Mouse (Mus musculus): ENCODE data around the gene Tmem151b. TPM values are rescaled to one million over a fixed set of nuclear protein-coding genes. Genes with fewer than 3 reads are reported as not detected.

Gene Tmem151b
- polyA plus RNA-seq, 1 experiment from 2014 or later = 0.47 TPM

GRCm38 (mm10) chr17:45594881-45595735, 45.6 kb upstream of the Tmem151b start:
- H3K36me3 ChIP-seq (ENCODE audit: control insufficient read depth, insufficient read depth, low read length) = peaks cover 2% of the 10 kb centered on the region; the same call in 1 of the 2 replicates
- no peaks in the 10 kb centered on the region for H3K9me3 ChIP-seq (ENCODE audit: control insufficient read depth, low read length)
- H3K9ac ChIP-seq (ENCODE audit: low read length) = peak overlapping the region; percentile 82
- peak overlapping the region; percentile 99 for H3K4me2 ChIP-seq (ENCODE audit: low read length)
- ATAC-seq (ENCODE audit: insufficient number of reproducible peaks, insufficient read depth, low FRiP score, low read depth) = peak; percentile 68
- H3K27ac ChIP-seq (replicated peaks in 1 of 2; ENCODE audit: control insufficient read depth in 1 of 2, insufficient read depth in 1 of 2, low read depth in 2 of 2, low read length in 2 of 2) = peak overlapping the region; percentile 3 to 69; a peak in 2 of 4 replicates
- H3K27me3 ChIP-seq (ENCODE audit: control insufficient read depth, insufficient read depth, low read length) = no peaks in the 10 kb centered on the region
- 1% methylated on average over 57 of the region's 58 CpGs for WGBS
- H3K4me1 ChIP-seq (ENCODE audit: control insufficient read depth in 2 of 2, insufficient read depth in 2 of 2, low read length in 2 of 2) = peaks cover 48 to 65% of the 10 kb centered on the region in 2 experiments
- H3K4me3 ChIP-seq (ENCODE audit: control insufficient read depth in 1 of 2, insufficient read depth in 1 of 2, low read depth in 1 of 2, low read length in 2 of 2) = peak overlapping the region; percentile 68

- no peak overlapping the region for H3K27ac ChIP-seq (replicated peaks in 1 of 2; ENCODE audit: control insufficient read depth in 1 of 2, insufficient read depth in 1 of 2, low read depth in 2 of 2, low read length in 2 of 2)
These were observed 44.7 kb upstream of the Tmem151b start for GRCm38 (mm10) chr17:45594195-45594594.

GRCm38 (mm10) chr17:45593479-45593878, 44.0 kb upstream of the Tmem151b start:
- Histone ChIP-seq H3K27me3 (ENCODE audit: control insufficient read depth, insufficient read depth, low read length) (no peaks in the 10 kb centered on the region), H3K27ac (replicated peaks in 1 of 2; ENCODE audit: control insufficient read depth in 1 of 2, insufficient read depth in 1 of 2, low read depth in 2 of 2, low read length in 2 of 2) (peak overlapping the region in 1 of 2 experiments; percentile 74; a peak in 1 of 4 replicates)
- no peak for ATAC-seq (ENCODE audit: insufficient number of reproducible peaks, insufficient read depth, low FRiP score, low read depth)

More at GRCm38 (mm10) chr17:45594195-45594594, 44.7 kb upstream of the Tmem151b start:
- peaks cover 47 to 59% of the 10 kb centered on the region in 2 experiments for H3K4me1 ChIP-seq (ENCODE audit: control insufficient read depth in 2 of 2, insufficient read depth in 2 of 2, low read length in 2 of 2)
- 47% methylated on average over 8 of the region's 8 CpGs for WGBS
- H3K27me3 ChIP-seq (ENCODE audit: control insufficient read depth, insufficient read depth, low read length) = no peaks in the 10 kb centered on the region
- H3K4me2 ChIP-seq (ENCODE audit: low read length) = peak overlapping the region; percentile 99
- no peak for ATAC-seq (ENCODE audit: insufficient number of reproducible peaks, insufficient read depth, low FRiP score, low read depth)
- peaks cover 11% of the 10 kb centered on the region for H3K36me3 ChIP-seq (ENCODE audit: control insufficient read depth, insufficient read depth, low read length)
- H3K4me3 ChIP-seq (ENCODE audit: control insufficient read depth in 1 of 2, insufficient read depth in 1 of 2, low read depth in 1 of 2, low read length in 2 of 2) = peak overlapping the region; percentile 68
- peak overlapping the region; percentile 82; the same call in 1 of the 2 replicates for H3K9ac ChIP-seq (ENCODE audit: low read length)
- no peaks in the 10 kb centered on the region for H3K9me3 ChIP-seq (ENCODE audit: control insufficient read depth, low read length)

GRCm38 (mm10) chr17:45592606-45593431, 43.3 kb upstream of the Tmem151b start:
- H3K4me2 ChIP-seq (ENCODE audit: low read length) = peak overlapping the region; percentile 99
- H3K27me3 ChIP-seq (ENCODE audit: control insufficient read depth, insufficient read depth, low read length) = no peaks in the 10 kb centered on the region
- H3K4me3 ChIP-seq (ENCODE audit: control insufficient read depth in 1 of 2, insufficient read depth in 1 of 2, low read depth in 1 of 2, low read length in 2 of 2) = peak overlapping the region; percentile 12 to 19; a peak in 2 of 4 replicates
- H3K4me1 ChIP-seq (ENCODE audit: control insufficient read depth in 2 of 2, insufficient read depth in 2 of 2, low read length in 2 of 2) = peaks cover 46 to 54% of the 10 kb centered on the region in 2 experiments
- 27% methylated on average over 8 of the region's 8 CpGs for WGBS
- H3K36me3 ChIP-seq (ENCODE audit: control insufficient read depth, insufficient read depth, low read length) = peaks cover 24% of the 10 kb centered on the region
- peak overlapping the region; percentile 47 to 74 for H3K27ac ChIP-seq (replicated peaks in 1 of 2; ENCODE audit: control insufficient read depth in 1 of 2, insufficient read depth in 1 of 2, low read depth in 2 of 2, low read length in 2 of 2)
- ATAC-seq (ENCODE audit: insufficient number of reproducible peaks, insufficient read depth, low FRiP score, low read depth) = no peak
- peak overlapping the region; percentile 55 for H3K9ac ChIP-seq (ENCODE audit: low read length)
- no peaks in the 10 kb centered on the region for H3K9me3 ChIP-seq (ENCODE audit: control insufficient read depth, low read length)

More at GRCm38 (mm10) chr17:45593479-45593878, 44.0 kb upstream of the Tmem151b start:
- peak overlapping the region; percentile 55; the same call in 1 of the 2 replicates for H3K9ac ChIP-seq (ENCODE audit: low read length)
- WGBS = 38% methylated on average over 8 of the region's 8 CpGs
- peaks cover 19% of the 10 kb centered on the region for H3K36me3 ChIP-seq (ENCODE audit: control insufficient read depth, insufficient read depth, low read length)
- peak overlapping the region; percentile 4 to 5; a peak in 2 of 4 replicates for H3K4me3 ChIP-seq (ENCODE audit: control insufficient read depth in 1 of 2, insufficient read depth in 1 of 2, low read depth in 1 of 2, low read length in 2 of 2)
- H3K4me2 ChIP-seq (ENCODE audit: low read length) = peak overlapping the region; percentile 99
- peaks cover 46 to 54% of the 10 kb centered on the region in 2 experiments for H3K4me1 ChIP-seq (ENCODE audit: control insufficient read depth in 2 of 2, insufficient read depth in 2 of 2, low read length in 2 of 2)
- no peaks in the 10 kb centered on the region for H3K9me3 ChIP-seq (ENCODE audit: control insufficient read depth, low read length)

- H3K9ac ChIP-seq (ENCODE audit: low read length) = peak overlapping the region; percentile 55
- peak; percentile 1; the same call in 1 of the 2 replicates for ATAC-seq (ENCODE audit: insufficient number of reproducible peaks, insufficient read depth, low FRiP score, low read depth)
- H3K9me3 ChIP-seq (ENCODE audit: control insufficient read depth, low read length) = no peaks in the 10 kb centered on the region
- H3K36me3 ChIP-seq (ENCODE audit: control insufficient read depth, insufficient read depth, low read length) = peaks cover 32% of the 10 kb centered on the region
- peak overlapping the region; percentile 47 to 74 for H3K27ac ChIP-seq (replicated peaks in 1 of 2; ENCODE audit: control insufficient read depth in 1 of 2, insufficient read depth in 1 of 2, low read depth in 2 of 2, low read length in 2 of 2)
- peaks cover 43 to 51% of the 10 kb centered on the region in 2 experiments for H3K4me1 ChIP-seq (ENCODE audit: control insufficient read depth in 2 of 2, insufficient read depth in 2 of 2, low read length in 2 of 2)
- H3K27me3 ChIP-seq (ENCODE audit: control insufficient read depth, insufficient read depth, low read length) = no peaks in the 10 kb centered on the region
- WGBS = 37% methylated on average over 16 of the region's 16 CpGs
- peak overlapping the region; percentile 12 to 19; a peak in 3 of 4 replicates for H3K4me3 ChIP-seq (ENCODE audit: control insufficient read depth in 1 of 2, insufficient read depth in 1 of 2, low read depth in 1 of 2, low read length in 2 of 2)
- H3K4me2 ChIP-seq (ENCODE audit: low read length) = peak overlapping the region; percentile 99
These were observed 42.5 kb upstream of the Tmem151b start for GRCm38 (mm10) chr17:45591701-45592605.

- Histone ChIP-seq H3K27me3 (ENCODE audit: control insufficient read depth, insufficient read depth, low read length) (no peaks in the 10 kb centered on the region), H3K36me3 (ENCODE audit: control insufficient read depth, insufficient read depth, low read length) (peaks cover 42% of the 10 kb centered on the region), H3K27ac (replicated peaks in 1 of 2; ENCODE audit: control insufficient read depth in 1 of 2, insufficient read depth in 1 of 2, low read depth in 2 of 2, low read length in 2 of 2) (no peak overlapping the region), H3K9me3 (ENCODE audit: control insufficient read depth, low read length) (no peaks in the 10 kb centered on the region), H3K4me2 (ENCODE audit: low read length) (no peak overlapping the region), H3K9ac (ENCODE audit: low read length) (no peak overlapping the region), H3K4me1 (ENCODE audit: control insufficient read depth in 2 of 2, insufficient read depth in 2 of 2, low read length in 2 of 2) (peaks cover 41 to 45% of the 10 kb centered on the region in 2 experiments), H3K4me3 (ENCODE audit: control insufficient read depth in 1 of 2, insufficient read depth in 1 of 2, low read depth in 1 of 2, low read length in 2 of 2) (no peak overlapping the region)
- 78% methylated on average over 6 of the region's 6 CpGs for WGBS
- ATAC-seq (ENCODE audit: insufficient number of reproducible peaks, insufficient read depth, low FRiP score, low read depth) = no peak
These were observed 40.9 kb upstream of the Tmem151b start for GRCm38 (mm10) chr17:45590410-45590809.

All from heart, embryonic 14.5 days (tissue).